Comparison of ENCODE assay signal across 14 mouse cellular contexts in the genomic region with DNA sequence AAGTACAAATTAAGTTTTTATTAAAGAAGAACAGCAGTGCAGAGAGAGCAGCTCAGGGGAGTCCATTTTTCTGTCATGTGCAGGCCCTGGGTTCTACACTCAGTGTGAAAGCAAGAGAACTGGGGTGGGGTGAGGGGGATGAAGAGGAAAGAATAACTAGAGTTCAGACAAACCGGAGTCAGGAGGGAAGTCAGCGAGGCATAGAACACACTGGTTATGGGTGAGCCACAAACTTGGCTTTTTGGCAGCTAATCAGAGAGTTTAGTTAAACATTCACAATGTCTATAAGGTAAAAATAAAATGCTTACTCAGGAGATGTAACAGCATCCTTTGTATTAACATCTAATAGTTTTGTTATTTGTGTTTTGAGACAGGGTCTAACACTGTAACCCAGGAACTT.
"Had no signal": no experiment of that assay in that cellular context is flagged by ENCODE, and none has a peak within 500 bp of the region (broad histone marks: within the 10 kb centered on the region; RNA-seq: fewer than 3 reads in every experiment).

No protein-coding gene starts in this region.

- DNase-seq: left cerebral cortex, postnatal 4 days; liver, postnatal 0 days; lung, embryonic 14.5 days; thymus, postnatal 36 days had no signal

- H3K9me3 ChIP-seq: intestine, embryonic 15.5 days; limb, embryonic 12.5 days; limb, embryonic 15.5 days; midbrain, embryonic 13.5 days had no signal

- H3K4me3 ChIP-seq: intestine, embryonic 15.5 days; limb, embryonic 12.5 days; limb, embryonic 15.5 days; midbrain, embryonic 13.5 days had no signal

- H3K4me2 ChIP-seq: intestine, embryonic 15.5 days; limb, embryonic 12.5 days; limb, embryonic 15.5 days; liver, embryonic 11.5 days; lung, embryonic 14.5 days; midbrain, embryonic 13.5 days had no signal

- H3K9ac ChIP-seq: intestine, embryonic 15.5 days; limb, embryonic 12.5 days; limb, embryonic 15.5 days; liver, embryonic 14.5 days; liver, postnatal 0 days; lung, embryonic 14.5 days; midbrain, embryonic 13.5 days had no signal

- ATAC-seq: intestine, embryonic 15.5 days; liver, postnatal 0 days; lung, postnatal 0 days; midbrain, embryonic 13.5 days; midbrain, embryonic 16.5 days had no signal

- H3K4me1 ChIP-seq: intestine, embryonic 15.5 days; limb, embryonic 12.5 days; limb, embryonic 15.5 days; midbrain, embryonic 13.5 days had no signal

- H3K27me3 ChIP-seq: intestine, embryonic 15.5 days; limb, embryonic 12.5 days; limb, embryonic 15.5 days; midbrain, embryonic 13.5 days had no signal

- H3K27ac ChIP-seq: intestine, embryonic 15.5 days; limb, embryonic 12.5 days; limb, embryonic 15.5 days; liver, embryonic 14.5 days; macrophage; midbrain, embryonic 13.5 days; stomach, postnatal 0 days had no signal

- H3K36me3 ChIP-seq: intestine, embryonic 15.5 days; limb, embryonic 12.5 days; limb, embryonic 15.5 days had no signal
